Mouse (Mus musculus): ENCODE data around the gene Ndufb11.
A peak's percentile ranks its signal among the peaks of the same experiment; 100 is the strongest.

Ndufb11 gene

GRCm38 (mm10) chrX:20617176-20617902 is at the start of gene Ndufb11, which contains the start of gene Rbm10:
Ndufb11 (minus strand) TSS chrX:20617619.
Rbm10 (plus strand) TSS chrX:20617503.
- DNase-seq = peak; percentile 73

- no peak for DNase-seq
Observed at GRCm38 (mm10) chrX:20663444-20663790, 46.0 kb upstream of the Ndufb11 start.

- DNase-seq = peak; percentile 82
Observed at GRCm38 (mm10) chrX:20662716-20663443, 45.5 kb upstream of the Ndufb11 start.

- no peak for DNase-seq
Observed at GRCm38 (mm10) chrX:20662317-20662715, 44.9 kb upstream of the Ndufb11 start.

- peak; percentile 39 for DNase-seq
Observed at GRCm38 (mm10) chrX:20658891-20659406, 41.5 kb upstream of the Ndufb11 start.

- peak; percentile 86 for DNase-seq
Observed at GRCm38 (mm10) chrX:20658026-20658652, 40.7 kb upstream of the Ndufb11 start, which contains the start of gene Uba1. Uba1 (plus strand) TSS chrX:20658326.

GRCm38 (mm10) chrX:20657593-20657992 is 40.2 kb upstream of the Ndufb11 start:
- no peak for DNase-seq

GRCm38 (mm10) chrX:20644780-20645179 is 27.4 kb upstream of the Ndufb11 start:
- no peak for DNase-seq

GRCm38 (mm10) chrX:20638141-20638540 is 20.7 kb upstream of the Ndufb11 start:
- DNase-seq = no peak

- peak; percentile 73 for DNase-seq
Observed at GRCm38 (mm10) chrX:20617903-20618399, 532 bp upstream of the Ndufb11 start.

GRCm38 (mm10) chrX:20616861-20617175 is 601 bp downstream of the Ndufb11 start:
- DNase-seq = no peak

GRCm38 (mm10) chrX:20608500-20608899 is 8.9 kb downstream of the Ndufb11 start:
- DNase-seq = no peak

GRCm38 (mm10) chrX:20587968-20588367 is 29.5 kb downstream of the Ndufb11 start:
- DNase-seq = peak; percentile 9

GRCm38 (mm10) chrX:20573927-20574326 is 43.5 kb downstream of the Ndufb11 start:
- no peak for DNase-seq

GRCm38 (mm10) chrX:20572683-20573082 is 44.7 kb downstream of the Ndufb11 start:
- DNase-seq = no peak

GRCm38 (mm10) chrX:20571024-20571423 is 46.4 kb downstream of the Ndufb11 start:
- no peak for DNase-seq
